Mouse (Mus musculus): ENCODE measurements around the gene Rbmxl1. TPM values are rescaled to one million over a fixed set of nuclear protein-coding genes. Genes with fewer than 3 reads are reported as not detected.
A peak's percentile ranks its signal among the peaks of the same experiment; 100 is the strongest.
"Not testable (repeated sequence)": the region's sequence is repeated elsewhere in the genome, so short reads cannot be mapped to it uniquely, and the experiment has no call there.

Rbmxl1 gene
- 70.0 and 76.0 TPM in 2 replicates for total RNA-seq (2017)

DNA sequence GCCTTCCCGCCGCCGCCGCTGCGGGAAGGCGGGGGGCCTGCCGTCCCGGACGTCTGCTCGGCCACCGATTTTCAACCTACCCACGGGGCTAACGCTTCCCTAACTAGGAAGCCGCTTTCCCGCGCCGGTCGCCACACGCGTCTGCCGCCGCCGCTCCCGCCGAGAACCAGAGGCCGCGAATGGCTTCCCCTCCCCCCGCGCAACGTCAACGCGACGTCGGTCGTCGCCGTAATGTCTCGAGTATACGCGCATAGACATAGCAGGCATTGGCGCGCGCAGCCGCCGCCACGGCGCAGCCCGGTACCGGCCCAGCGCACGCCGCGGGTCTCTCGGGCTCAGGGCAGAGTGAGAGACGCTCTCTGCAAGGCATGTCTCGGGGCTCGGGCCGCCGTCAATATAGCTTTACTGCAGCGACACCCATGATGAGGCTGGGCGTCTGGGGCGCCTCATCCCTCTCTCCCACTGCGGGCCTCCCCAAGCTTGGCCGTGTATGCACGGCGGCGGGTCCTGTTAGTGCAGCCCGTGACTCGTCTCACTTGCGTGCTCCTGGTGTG is at the start of gene Rbmxl1:
Gene Rbmxl1 (minus strand): TSS at position 180 of the 554 bp plus-strand sequence.
- ATAC-seq (ENCODE audit: extremely low read depth, insufficient number of reproducible peaks, low FRiP score, poor library complexity, severe bottlenecking), result peak; percentile 92

DNA sequence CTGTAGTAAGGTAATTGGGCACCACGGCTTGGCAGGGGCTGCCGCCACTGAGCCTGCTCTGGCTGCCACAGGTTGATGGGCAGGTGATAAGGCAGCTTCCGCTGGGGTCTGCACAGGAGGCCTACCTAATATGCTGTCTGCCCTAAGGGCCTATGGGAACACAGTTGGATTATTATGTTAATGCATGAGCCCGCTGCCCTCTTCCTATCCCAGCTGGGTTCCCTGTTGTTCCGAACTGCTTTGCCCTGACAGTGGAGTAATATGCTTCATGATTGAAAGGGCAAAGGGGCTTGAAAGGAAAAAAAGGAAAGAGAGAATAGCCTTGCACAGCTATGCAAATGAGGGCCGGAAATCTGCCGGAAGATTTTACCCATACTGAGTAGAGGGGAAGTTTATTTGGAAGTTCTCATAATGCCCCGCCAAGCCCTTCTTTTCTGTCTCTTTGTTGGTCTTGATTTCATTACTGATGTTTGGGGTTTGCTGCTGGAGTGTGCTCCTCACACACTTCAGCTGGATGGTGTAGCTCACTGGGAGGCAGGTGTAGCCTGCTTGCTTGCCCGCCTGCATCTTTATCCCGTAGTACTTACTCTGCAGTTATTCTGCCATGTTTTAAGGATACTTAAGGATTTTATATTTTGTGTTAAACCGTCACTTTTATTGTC is 48.2 kb upstream of the Rbmxl1 start:
- ATAC-seq (ENCODE audit: extremely low read depth, insufficient number of reproducible peaks, low FRiP score, poor library complexity, severe bottlenecking), result no peak

DNA sequence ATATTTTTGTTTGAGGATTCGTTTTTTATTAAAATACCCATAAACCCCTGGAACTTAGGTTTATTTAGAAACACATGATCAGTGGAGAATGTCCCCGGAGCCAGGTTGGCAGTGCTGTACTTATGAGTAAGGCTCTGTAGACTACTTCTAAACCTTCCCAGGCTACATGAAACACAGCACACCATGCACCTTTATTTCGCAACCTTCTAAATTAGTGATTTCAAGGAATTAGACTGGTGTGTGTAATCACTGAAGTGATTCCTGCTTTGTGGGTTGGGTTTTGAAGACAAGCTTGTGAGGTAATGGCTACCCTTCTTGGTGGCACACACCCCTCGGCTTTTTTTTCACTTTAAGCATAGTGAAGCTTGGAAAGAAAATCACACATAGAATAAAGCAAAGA is 47.1 kb upstream of the Rbmxl1 start:
- ATAC-seq (ENCODE audit: extremely low read depth, insufficient number of reproducible peaks, low FRiP score, poor library complexity, severe bottlenecking), result no peak

DNA sequence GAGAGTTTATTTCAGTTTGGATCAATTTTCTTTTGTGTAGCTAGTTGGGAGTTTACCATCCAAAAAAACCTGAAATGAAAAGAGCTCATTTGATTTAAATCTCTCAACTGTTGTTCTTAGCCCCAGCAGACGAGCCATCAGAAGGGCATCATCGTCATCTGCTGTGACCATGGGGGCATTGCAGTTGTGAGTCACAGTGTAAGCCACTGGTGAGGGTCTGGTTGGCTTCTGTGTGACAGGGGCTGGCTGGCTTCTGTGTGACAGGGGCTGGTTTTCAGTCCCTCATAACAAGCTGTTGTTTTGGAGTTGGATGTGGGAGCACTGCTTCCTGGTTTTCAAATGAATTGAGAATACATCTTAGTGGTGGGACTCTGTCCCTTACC is 42.0 kb upstream of the Rbmxl1 start:
- no peak for ATAC-seq (ENCODE audit: extremely low read depth, insufficient number of reproducible peaks, low FRiP score, poor library complexity, severe bottlenecking)

DNA sequence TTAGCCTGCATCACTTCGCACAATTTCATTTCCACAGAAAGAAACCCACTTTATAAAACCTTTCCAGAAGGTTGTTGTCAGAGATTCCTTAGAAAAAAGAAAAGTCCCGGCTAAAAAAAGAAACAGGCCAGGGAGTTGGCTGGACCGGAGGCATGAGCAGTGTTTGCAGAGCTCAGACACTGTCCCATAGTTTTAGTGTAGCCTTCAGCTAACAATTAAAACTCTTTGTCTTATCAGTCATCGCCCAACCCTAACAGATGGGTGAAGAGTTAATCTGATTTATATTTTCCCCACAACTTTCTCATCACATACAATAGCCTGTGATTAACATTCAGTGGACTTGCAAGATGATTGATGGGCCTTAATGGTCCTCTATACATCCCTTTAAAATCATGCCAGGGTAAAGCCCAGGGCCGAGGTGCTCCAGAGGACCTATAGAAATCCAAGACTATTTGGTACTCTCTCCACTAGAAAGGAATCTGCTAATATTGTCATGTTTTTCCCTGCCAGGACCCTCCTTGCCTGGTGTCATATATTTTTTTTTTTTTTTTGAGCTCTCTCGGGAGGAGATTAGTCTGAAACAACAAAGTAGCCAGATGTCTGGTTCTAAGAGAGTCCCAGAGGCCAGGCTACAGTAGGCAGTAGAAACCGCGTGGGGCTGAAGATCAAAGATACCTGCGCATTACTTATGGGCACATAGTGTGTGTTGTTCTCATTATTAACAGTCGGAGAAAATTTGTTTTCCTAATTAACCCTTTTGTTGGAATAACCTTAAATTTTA is 41.5 kb upstream of the Rbmxl1 start:
- ATAC-seq (ENCODE audit: extremely low read depth, insufficient number of reproducible peaks, low FRiP score, poor library complexity, severe bottlenecking), result no peak

DNA sequence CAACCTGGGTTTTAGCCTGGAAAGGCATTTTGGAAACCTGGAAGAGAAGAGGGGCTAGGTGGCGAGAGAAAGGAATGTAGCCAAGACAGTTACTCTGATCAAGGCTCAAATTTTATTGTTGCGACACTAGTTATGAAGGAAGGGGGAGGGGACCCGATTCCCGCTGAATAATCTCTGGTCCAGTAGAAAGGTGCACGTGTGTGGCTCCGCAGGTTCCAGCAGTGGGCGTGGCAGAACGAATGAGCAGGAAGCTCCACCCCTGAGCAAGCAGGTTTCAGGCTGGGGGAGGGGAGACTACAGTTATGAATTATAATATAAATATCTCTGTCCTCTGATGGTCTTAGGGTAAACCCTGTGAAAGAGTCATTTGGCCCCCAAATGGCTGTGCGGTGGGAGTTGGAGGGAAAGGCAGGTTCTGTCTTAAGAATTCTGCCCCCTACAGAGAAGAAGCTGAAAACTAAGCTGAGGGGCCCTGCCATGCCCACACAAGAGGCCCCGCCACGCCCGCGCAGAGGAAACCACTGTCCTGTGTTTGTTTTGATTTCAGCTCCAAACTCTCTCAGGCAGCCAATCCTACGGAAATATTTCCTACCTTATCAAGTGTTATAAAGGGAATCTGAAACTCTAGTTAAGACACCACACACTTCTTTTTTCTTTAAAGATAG is 36.6 kb upstream of the Rbmxl1 start:
- not testable (repeated sequence) for ATAC-seq (ENCODE audit: extremely low read depth, insufficient number of reproducible peaks, low FRiP score, poor library complexity, severe bottlenecking)

DNA sequence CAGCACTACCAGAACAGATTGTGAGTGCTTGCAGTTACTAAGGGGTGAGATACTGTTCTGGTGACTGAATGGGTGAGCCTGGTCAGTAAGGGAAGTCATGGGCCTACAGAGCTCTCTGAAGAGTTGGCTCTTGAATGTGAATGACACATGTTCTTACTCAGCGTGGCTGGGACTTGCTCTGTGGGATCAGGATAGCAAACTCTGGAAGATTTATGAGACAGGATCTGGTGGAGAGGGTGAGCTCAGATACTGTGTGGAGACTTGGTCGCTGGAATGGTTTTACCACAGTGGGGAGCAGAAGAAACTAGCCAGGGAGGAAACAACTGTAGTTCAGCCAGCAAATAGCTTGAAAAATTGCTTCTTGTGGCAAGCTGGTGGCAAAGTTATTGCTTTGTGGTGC is 35.8 kb upstream of the Rbmxl1 start:
- no peak for ATAC-seq (ENCODE audit: extremely low read depth, insufficient number of reproducible peaks, low FRiP score, poor library complexity, severe bottlenecking)

DNA sequence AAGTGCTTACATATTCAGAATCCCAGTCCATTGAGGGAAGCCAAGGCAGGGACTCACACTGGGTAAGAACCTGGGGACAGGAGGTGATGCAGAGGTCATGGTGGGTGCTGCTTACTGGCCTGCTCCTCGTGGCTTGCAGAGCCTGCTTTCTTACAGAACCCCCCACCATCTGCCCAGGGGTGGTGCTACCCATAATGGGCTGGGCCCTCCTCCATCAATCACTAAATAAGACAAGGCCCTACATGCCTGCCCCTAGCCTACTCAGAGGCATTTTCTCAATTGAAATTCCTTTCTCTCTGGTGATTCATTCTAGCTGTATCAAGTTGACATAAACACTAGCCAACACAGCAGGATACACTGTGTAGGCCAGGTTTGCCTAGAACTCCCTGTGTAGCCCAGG is 34.9 kb upstream of the Rbmxl1 start:
- ATAC-seq (ENCODE audit: extremely low read depth, insufficient number of reproducible peaks, low FRiP score, poor library complexity, severe bottlenecking), result no peak

DNA sequence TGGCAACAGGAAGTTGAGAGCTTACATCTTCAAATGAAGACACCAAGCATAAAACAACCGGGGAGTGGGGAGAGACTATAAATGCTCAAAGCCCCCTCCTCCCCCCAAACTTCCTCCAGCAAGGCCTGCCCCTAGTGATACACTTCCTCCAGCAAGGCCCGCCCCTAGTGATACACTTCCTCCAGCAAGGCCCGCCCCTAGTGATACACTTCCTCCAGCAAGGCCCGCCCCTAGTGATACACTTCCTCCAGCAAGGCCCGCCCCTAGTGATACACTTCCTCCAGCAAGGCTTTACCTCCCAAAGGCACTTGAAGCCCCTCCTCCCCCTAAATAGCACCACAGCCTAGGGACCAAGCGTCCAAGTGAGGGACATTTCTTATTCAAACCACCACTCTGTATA is 34.0 kb upstream of the Rbmxl1 start:
- ATAC-seq (ENCODE audit: extremely low read depth, insufficient number of reproducible peaks, low FRiP score, poor library complexity, severe bottlenecking), result peak; percentile 58; the same call in 1 of the 2 replicates

DNA sequence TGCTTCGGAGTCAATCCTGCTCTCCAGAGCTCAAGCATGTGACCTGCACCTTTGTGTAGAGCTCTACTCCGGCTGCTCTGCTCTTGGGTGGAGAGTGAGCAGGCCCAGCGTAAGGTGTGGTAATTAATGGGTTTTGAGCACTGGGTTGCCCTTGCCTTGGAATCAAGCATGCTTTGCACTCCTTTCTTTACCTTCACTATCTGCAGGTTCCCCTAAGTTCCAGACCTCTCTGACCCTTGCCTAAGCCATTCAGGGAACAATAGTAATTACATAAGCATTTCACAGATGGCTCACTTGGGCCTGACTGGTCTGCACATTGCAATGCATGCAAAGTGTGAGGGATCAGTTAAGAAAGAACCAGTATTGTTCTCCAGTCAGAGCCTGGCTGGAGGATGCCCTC is 29.1 kb upstream of the Rbmxl1 start:
- no peak for ATAC-seq (ENCODE audit: extremely low read depth, insufficient number of reproducible peaks, low FRiP score, poor library complexity, severe bottlenecking)

DNA sequence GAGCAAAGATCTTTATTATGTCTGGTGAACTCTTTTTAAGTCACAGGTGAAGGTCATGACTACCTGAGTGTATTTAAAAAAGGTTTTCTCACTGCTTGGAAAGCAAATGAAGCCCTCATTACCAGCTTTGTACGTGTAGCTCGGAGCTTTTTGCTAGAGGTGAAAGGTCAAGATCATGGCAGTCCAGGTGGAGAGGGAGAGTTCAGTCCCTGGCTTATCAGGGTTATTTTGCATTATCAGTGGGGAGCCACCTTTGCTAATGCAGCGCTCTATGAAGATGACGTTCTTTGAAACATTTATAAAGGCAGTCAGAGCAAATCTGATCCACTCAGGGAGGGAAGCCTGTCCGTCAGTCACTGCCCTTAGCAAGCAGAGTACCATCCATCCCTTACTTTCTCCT is 28.0 kb upstream of the Rbmxl1 start:
- ATAC-seq (ENCODE audit: extremely low read depth, insufficient number of reproducible peaks, low FRiP score, poor library complexity, severe bottlenecking), result no peak

DNA sequence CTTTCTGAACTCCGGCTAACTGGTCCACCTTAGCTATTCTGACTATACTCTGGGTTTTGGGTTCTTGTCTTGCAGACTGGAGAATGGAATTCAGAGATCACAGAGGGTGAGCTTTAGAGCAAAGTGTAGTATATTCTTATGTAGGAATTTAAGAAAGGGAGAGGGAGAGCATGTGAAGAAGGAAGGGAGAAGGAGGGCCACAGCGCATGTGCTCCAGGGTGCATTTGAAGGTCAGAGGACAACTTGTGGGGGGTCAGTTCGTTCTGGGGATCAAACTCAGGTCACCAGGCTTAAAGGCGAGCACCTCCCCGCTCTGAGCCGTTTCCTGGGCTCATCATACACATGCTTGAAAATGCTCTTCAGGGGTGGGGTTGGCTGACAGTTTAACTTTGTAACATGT is 25.3 kb upstream of the Rbmxl1 start:
- no peak for ATAC-seq (ENCODE audit: extremely low read depth, insufficient number of reproducible peaks, low FRiP score, poor library complexity, severe bottlenecking)

DNA sequence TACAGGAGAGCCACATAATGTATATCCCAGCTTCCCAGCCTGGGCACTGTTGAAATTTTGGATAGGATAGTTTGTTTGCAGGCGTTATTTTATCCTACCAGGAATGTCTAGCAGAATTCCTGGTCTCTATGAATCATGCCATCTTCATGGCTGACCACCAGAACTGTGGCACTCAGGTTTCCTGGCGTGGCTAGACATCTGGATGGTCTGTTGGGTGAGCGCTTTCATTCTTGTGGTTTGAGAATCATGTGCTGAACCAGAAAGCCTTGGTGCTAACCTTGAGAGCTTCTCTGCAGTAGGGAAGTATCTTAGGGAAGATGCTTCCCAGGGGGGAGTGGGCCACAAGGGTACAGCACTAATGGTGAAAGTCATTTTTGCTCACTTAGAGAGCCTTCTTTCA is 6.4 kb upstream of the Rbmxl1 start:
- no peak for ATAC-seq (ENCODE audit: extremely low read depth, insufficient number of reproducible peaks, low FRiP score, poor library complexity, severe bottlenecking)

DNA sequence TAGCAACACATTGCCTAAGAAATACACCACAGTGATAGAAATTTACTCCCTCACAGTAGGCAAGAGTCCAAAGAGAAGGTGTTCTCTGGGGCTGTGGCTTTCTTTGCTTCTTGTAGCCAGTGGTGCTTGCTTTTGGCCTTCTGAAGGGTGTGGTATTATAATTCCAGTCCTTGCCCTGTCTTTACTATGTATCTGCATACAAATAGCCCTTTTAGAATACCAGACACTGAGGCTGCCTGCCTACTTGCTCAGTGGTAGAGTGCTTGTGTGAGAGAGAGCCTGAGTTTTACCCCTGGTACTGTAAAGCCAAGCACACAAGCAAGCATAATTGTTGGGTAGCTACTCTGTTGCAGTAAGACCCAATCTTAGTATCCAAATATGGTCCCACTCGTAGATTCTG is 6.0 kb upstream of the Rbmxl1 start:
- no peak for ATAC-seq (ENCODE audit: extremely low read depth, insufficient number of reproducible peaks, low FRiP score, poor library complexity, severe bottlenecking)

DNA sequence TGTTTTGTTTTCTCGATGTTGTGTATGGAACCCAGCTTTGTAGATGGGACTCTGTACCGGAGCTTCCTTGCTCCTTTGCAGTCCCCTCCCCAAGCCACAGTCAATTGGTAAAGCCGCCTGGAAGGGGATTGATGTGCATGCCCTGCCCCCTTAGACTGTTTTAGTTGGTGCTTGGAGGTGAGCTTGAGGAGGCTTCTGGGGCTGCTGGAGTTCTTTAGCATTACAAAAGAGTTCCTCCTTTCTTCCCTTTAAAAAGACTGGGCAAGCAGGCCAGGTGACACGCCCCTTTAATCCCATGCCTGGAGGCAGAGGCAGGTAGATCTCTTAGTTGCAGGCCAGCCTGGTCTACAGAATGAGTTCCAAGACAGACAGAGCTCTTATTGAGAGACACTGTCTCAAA is 4.4 kb upstream of the Rbmxl1 start:
- ATAC-seq (ENCODE audit: extremely low read depth, insufficient number of reproducible peaks, low FRiP score, poor library complexity, severe bottlenecking), result no peak

DNA sequence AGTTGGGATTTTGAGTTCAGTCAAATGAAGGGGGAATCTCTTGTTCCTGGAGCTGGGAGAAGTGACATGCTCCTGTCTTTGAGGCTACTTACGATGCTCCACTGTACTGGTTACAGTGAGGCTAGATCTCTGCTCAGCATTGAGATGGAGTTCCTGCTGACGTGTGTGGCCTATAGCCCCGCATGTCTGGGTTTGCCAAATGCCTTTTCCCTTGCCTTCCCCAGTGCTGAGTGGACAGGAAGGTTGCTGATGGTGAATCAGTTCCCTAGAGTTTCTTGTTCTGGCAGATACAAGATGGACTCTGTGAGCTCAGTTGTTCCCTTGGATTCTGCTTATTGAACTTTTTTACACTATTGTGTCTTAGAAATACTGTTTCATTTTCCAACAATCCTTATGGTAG is 2.2 kb upstream of the Rbmxl1 start:
- no peak for ATAC-seq (ENCODE audit: extremely low read depth, insufficient number of reproducible peaks, low FRiP score, poor library complexity, severe bottlenecking)

DNA sequence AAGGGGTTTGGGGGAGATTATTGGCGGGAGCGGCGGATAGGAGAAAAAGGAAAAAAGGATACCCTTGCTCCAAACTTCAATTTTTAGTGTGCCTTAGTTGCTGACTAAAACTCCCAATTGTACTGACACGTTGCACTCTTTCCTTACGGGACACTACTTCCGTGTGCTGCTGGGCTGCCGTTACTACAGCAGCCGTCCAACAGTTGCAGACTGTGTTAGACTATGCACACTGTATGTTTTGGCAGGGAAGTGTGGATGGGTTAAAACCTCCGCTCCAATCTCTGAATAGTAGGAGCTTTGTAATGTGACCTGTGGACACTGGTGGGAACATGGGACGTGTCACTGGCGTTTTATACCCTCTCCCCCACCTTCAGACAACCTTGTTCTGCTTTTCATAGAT is 1.4 kb upstream of the Rbmxl1 start:
- ATAC-seq (ENCODE audit: extremely low read depth, insufficient number of reproducible peaks, low FRiP score, poor library complexity, severe bottlenecking), result no peak

DNA sequence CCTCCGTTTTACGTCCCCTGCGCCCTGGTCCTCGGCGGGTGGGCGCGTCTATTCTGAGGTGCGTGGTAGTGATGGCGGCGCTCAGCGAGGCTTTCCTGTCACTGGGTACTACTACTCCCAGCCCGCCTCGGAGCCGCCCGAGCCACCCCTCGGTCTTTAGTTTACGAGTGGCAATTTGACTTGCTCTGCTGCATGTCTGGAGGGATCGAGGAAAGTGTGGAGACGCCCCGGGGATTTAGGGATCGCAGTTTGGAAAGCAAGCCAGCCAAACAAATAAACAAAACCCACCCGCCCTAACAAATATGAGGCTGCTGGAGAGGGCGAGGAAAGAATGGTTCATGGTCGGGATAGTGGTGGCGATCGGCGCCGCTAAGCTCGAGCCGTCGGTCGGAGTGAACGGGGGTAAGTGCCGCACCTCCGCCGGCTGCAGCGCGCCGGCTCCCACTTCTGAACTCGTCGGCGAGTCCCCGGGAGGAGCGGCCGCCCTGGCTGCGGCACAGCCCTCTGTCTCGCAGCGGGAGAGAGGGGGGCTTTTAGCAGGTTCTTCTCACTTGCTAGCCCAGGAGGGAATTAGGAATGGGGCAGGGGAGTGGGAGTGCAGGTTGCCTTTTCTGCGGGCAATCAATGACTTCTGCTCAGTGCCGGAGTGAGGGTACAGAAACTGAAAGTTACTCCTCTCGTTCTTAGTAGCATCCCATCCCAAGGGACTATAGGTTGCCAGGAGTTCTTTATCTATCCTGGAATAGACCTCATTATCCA is 754 bp upstream of the Rbmxl1 start, which contains the start of gene Slc10a7:
Gene Slc10a7 (plus strand): TSS at position 74 of the 759 bp plus-strand sequence.
- ATAC-seq (ENCODE audit: extremely low read depth, insufficient number of reproducible peaks, low FRiP score, poor library complexity, severe bottlenecking), result peak; percentile 80

Data from neutrophil, adult 5-6 weeks (primary cell).